Comparison of ENCODE assay signal across 12 mouse cellular contexts in the genomic region with DNA sequence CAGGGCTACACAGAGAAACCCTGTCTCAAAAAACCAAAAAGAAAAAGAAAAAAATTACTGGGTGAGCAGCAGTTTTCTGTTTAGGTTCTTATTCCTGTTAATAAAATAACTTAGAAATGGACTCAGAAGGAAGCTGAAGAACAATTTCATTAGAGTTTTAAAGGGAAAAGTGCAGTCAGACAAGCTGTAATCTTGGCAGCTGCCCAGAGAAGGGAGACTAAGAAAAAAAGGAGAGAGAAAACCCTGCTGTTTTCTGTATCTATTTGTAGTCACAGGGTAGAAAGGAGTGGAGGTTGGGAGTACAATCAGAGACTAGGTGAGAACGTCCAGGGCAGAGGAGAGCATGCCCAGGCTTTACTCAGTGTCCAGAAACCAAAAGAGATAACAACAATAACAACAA.
"Had no signal": no experiment of that assay in that cellular context is flagged by ENCODE, and none has a peak within 500 bp of the region (broad histone marks: within the 10 kb centered on the region; RNA-seq: fewer than 3 reads in every experiment).

No protein-coding gene starts in this region.

- ATAC-seq: inflammation-experienced regulatory T-cells, adult 6 months; liver, embryonic 12.5 days had no signal

- H3K4me1 ChIP-seq: liver, embryonic 12.5 days; neural tube, embryonic 12.5 days had no signal

- H3K36me3 ChIP-seq: limb, embryonic 15.5 days; liver, embryonic 12.5 days; midbrain, embryonic 13.5 days; neural tube, embryonic 12.5 days had no signal

- H3K27ac ChIP-seq: limb, embryonic 15.5 days; liver, embryonic 12.5 days; midbrain, embryonic 13.5 days; neural tube, embryonic 12.5 days had no signal

- H3K9me3 ChIP-seq: limb, embryonic 15.5 days; liver, embryonic 12.5 days; midbrain, embryonic 13.5 days; neural tube, embryonic 12.5 days had no signal

- H3K27me3 ChIP-seq: limb, embryonic 15.5 days; liver, embryonic 12.5 days; midbrain, embryonic 13.5 days; neural tube, embryonic 12.5 days had no signal

- DNase-seq: kidney, adult 18-20 months; layer of hippocampus, adult 9-11 months; layer of hippocampus, postnatal 36 days; lung, postnatal 10 days; right cerebral cortex, postnatal 25 days; thymus, postnatal 36 days had no signal

- H3K4me2 ChIP-seq: limb, embryonic 15.5 days; liver, embryonic 12.5 days; midbrain, embryonic 13.5 days; neural tube, embryonic 12.5 days had no signal

- H3K4me3 ChIP-seq: limb, embryonic 15.5 days; liver, embryonic 12.5 days; midbrain, embryonic 13.5 days; myocyte; neural tube, embryonic 12.5 days had no signal

- H3K9ac ChIP-seq: limb, embryonic 15.5 days; liver, embryonic 12.5 days; midbrain, embryonic 13.5 days; neural tube, embryonic 12.5 days had no signal
